Mouse (Mus musculus) testis, adult 2 months (tissue): ENCODE results near the gene Ralgapa1.

Source experiments
- CTCF ChIP-seq: fragments of 200-500 bp; IDR thresholded peaks from 2 replicates; pipeline ENCODE4 v1.5.1; 2012; ENCODE audit warnings: low read depth, mild to moderate bottlenecking, inconsistent platforms, low read length, moderate library complexity; ENCODE audit not compliant: control insufficient read depth, insufficient read depth, insufficient replicate concordance
- POLR2A ChIP-seq: fragments of 200-500 bp; IDR thresholded peaks from 2 replicates; pipeline ENCODE4 v1.6.1; 2012; ENCODE audit warnings: low read depth, mild to moderate bottlenecking, inconsistent platforms, low read length, moderate library complexity; ENCODE audit not compliant: control insufficient read depth

GRCm38 (mm10) chr12:55801131-55801530 lies 19.8 kb downstream of the Ralgapa1 start:
- TF ChIP-seq CTCF (no peak), POLR2A (no peak)
